In the genomic region with DNA sequence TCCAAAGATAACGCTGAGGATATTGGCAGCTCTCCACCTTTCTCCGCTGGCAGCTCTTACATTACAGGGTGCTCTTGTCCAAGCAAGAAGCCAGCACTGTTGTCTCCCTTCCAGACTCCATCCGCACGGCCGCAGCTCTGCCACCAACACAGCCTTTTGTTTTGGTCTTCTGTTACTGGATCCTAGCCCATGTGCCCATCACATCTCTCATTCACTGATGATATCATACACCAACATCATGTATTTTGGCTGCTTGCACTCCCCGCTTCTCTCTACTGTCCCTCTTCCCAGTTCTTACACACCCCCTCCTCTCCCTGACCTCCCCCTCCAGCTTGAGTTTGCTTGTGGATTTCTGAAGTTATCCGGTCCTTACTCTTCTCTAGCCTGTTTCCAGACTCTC, we compare ENCODE assay signal across 15 mouse cellular contexts. TPM values are rescaled to one million over a fixed set of nuclear protein-coding genes. Genes with fewer than 3 reads are reported as not detected.
DNase-seq lines count a peak whose midpoint lies in the region; ATAC-seq and TF ChIP-seq lines count a peak whose summit lies in the region.
"Had no signal": no experiment of that assay in that cellular context is flagged by ENCODE, and none has a peak within 500 bp of the region (broad histone marks: within the 10 kb centered on the region; RNA-seq: fewer than 3 reads in every experiment).

No protein-coding gene starts in this region.

- no peak overlapping the region for H3K4me3 ChIP-seq in forebrain, embryonic 15.5 days
- H3K4me3 ChIP-seq in forebrain, embryonic 12.5 days (replicated peaks), result no peak overlapping the region
- H3K4me3 ChIP-seq in kidney, embryonic 15.5 days (replicated peaks), result no peak overlapping the region
- H3K4me3 ChIP-seq in lung, embryonic 14.5 days (ENCODE audit: low read depth, low read length), result no peak overlapping the region
- no peak overlapping the region for H3K4me3 ChIP-seq in intestine, postnatal 0 days (ENCODE audit: low read depth, low read length)
- H3K4me3 ChIP-seq in thymus, adult 2 months (ENCODE audit: control insufficient read depth, insufficient read depth, low read length), result no peak overlapping the region
- H3K4me3 ChIP-seq: hindbrain, embryonic 13.5 days; liver, embryonic 12.5 days; midbrain, embryonic 13.5 days had no signal

- ATAC-seq in forebrain, embryonic 15.5 days (replicated peaks), result peak; percentile 78
- no peak for ATAC-seq in forebrain, embryonic 12.5 days (ENCODE audit: low FRiP score)
- no peak for ATAC-seq in kidney, embryonic 15.5 days (replicated peaks; ENCODE audit: low FRiP score)
- peak; percentile 50; the same call in 1 of the 2 replicates for ATAC-seq in lung, embryonic 14.5 days (ENCODE audit: insufficient read depth)
- ATAC-seq in intestine, postnatal 0 days, result no peak
- ATAC-seq: intestine, embryonic 16.5 days; liver, embryonic 12.5 days; midbrain, embryonic 13.5 days had no signal

- DNase-seq in kidney, postnatal 14 days, result no peak
- peak; percentile 74 for DNase-seq in brain, adult 2 months (ENCODE audit: low read depth, low spot score)
- DNase-seq in lung, embryonic 14.5 days, result peak; percentile 54
- no peak for DNase-seq in thymus, adult 2 months
- DNase-seq: cerebellum, adult 11-12 months; cerebellum, postnatal 25 days had no signal

- no peak overlapping the region for H3K4me2 ChIP-seq in forebrain, embryonic 15.5 days (replicated peaks)
- no peak overlapping the region for H3K4me2 ChIP-seq in forebrain, embryonic 12.5 days
- no peak overlapping the region for H3K4me2 ChIP-seq in kidney, embryonic 15.5 days
- no peak overlapping the region for H3K4me2 ChIP-seq in lung, embryonic 14.5 days
- no peak overlapping the region for H3K4me2 ChIP-seq in intestine, postnatal 0 days (replicated peaks; ENCODE audit: low read depth)
- H3K4me2 ChIP-seq: hindbrain, embryonic 13.5 days; liver, embryonic 12.5 days; midbrain, embryonic 13.5 days had no signal

- no peak for TF ChIP-seq CTCF in lung, embryonic 14.5 days (IDR thresholded peaks at IDR 0.05; ENCODE audit: low read depth)
- TF ChIP-seq CTCF in intestine, postnatal 0 days (IDR thresholded peaks at IDR 0.05; ENCODE audit: low read depth), result no peak
- no peak for TF ChIP-seq CTCF in thymus, adult 2 months (IDR thresholded peaks at IDR 0.05; ENCODE audit: borderline replicate concordance, control insufficient read depth, extremely low read depth, insufficient read depth, low read length, poor library complexity)

- TF ChIP-seq POLR2A in thymus, adult 2 months (IDR thresholded peaks at IDR 0.05; ENCODE audit: control insufficient read depth, extremely low read depth, insufficient read depth, low read length, poor library complexity), result no peak

- H3K4me1 ChIP-seq in forebrain, embryonic 15.5 days, result peaks cover 25% of the 10 kb centered on the region
- peaks cover 25% of the 10 kb centered on the region for H3K4me1 ChIP-seq in forebrain, embryonic 12.5 days
- peaks cover 53% of the 10 kb centered on the region for H3K4me1 ChIP-seq in kidney, embryonic 15.5 days
- H3K4me1 ChIP-seq in lung, embryonic 14.5 days (ENCODE audit: insufficient read depth), result peaks cover 8% of the 10 kb centered on the region
- no peaks in the 10 kb centered on the region for H3K4me1 ChIP-seq in intestine, postnatal 0 days (replicated peaks; ENCODE audit: control insufficient read depth, insufficient read depth, low read length)
- no peaks in the 10 kb centered on the region for H3K4me1 ChIP-seq in thymus, adult 2 months (replicated peaks; ENCODE audit: control insufficient read depth, insufficient read depth, low read length)

- WGBS in forebrain, embryonic 15.5 days, result 42% methylated on average over 7 of the region's 7 CpGs
- 87% methylated on average over 7 of the region's 7 CpGs for WGBS in forebrain, embryonic 12.5 days
- 85% methylated on average over 7 of the region's 7 CpGs for WGBS in kidney, embryonic 15.5 days
- 56% methylated on average over 7 of the region's 7 CpGs for WGBS in lung, embryonic 14.5 days
- 78% methylated on average over 7 of the region's 7 CpGs for WGBS in intestine, postnatal 0 days
- 92% methylated on average over 7 of the region's 7 CpGs for whole genome bisulfite sequencing in thymus, adult 2 months

- no peaks in the 10 kb centered on the region for H3K36me3 ChIP-seq in forebrain, embryonic 15.5 days
- no peaks in the 10 kb centered on the region for H3K36me3 ChIP-seq in forebrain, embryonic 12.5 days (replicated peaks)
- H3K36me3 ChIP-seq in kidney, embryonic 15.5 days, result no peaks in the 10 kb centered on the region
- no peaks in the 10 kb centered on the region for H3K36me3 ChIP-seq in lung, embryonic 14.5 days (ENCODE audit: insufficient read depth)
- no peaks in the 10 kb centered on the region for H3K36me3 ChIP-seq in intestine, postnatal 0 days (ENCODE audit: control insufficient read depth, insufficient read depth)
- H3K36me3 ChIP-seq in thymus, adult 2 months (ENCODE audit: control insufficient read depth, insufficient read depth, low read length), result no peaks in the 10 kb centered on the region
- H3K36me3 ChIP-seq: hindbrain, embryonic 13.5 days; liver, embryonic 12.5 days; midbrain, embryonic 13.5 days had no signal

- H3K27ac ChIP-seq in forebrain, embryonic 15.5 days (replicated peaks), result peak overlapping the region; percentile 45
- no peak overlapping the region for H3K27ac ChIP-seq in forebrain, embryonic 12.5 days
- peak overlapping the region; percentile 14; the same call in 1 of the 2 replicates for H3K27ac ChIP-seq in kidney, embryonic 15.5 days
- peak overlapping the region; percentile 61; the same call in 1 of the 2 replicates for H3K27ac ChIP-seq in lung, embryonic 14.5 days (ENCODE audit: low read depth)
- no peak overlapping the region for H3K27ac ChIP-seq in intestine, postnatal 0 days (ENCODE audit: low read depth, low read length)
- no peak overlapping the region for H3K27ac ChIP-seq in thymus, adult 2 months (ENCODE audit: control insufficient read depth, insufficient read depth, low read length)
- H3K27ac ChIP-seq: hindbrain, embryonic 13.5 days; liver, embryonic 12.5 days; midbrain, embryonic 13.5 days had no signal

- H3K9me3 ChIP-seq in forebrain, embryonic 15.5 days, result no peaks in the 10 kb centered on the region
- H3K9me3 ChIP-seq in forebrain, embryonic 12.5 days, result no peaks in the 10 kb centered on the region
- no peaks in the 10 kb centered on the region for H3K9me3 ChIP-seq in kidney, embryonic 15.5 days (replicated peaks)
- no peaks in the 10 kb centered on the region for H3K9me3 ChIP-seq in lung, embryonic 14.5 days (ENCODE audit: low read depth, low read length)
- no peaks in the 10 kb centered on the region for H3K9me3 ChIP-seq in intestine, postnatal 0 days (ENCODE audit: control insufficient read depth)
- H3K9me3 ChIP-seq: hindbrain, embryonic 13.5 days; liver, embryonic 12.5 days; midbrain, embryonic 13.5 days had no signal

- no peak overlapping the region for H3K9ac ChIP-seq in forebrain, embryonic 15.5 days (replicated peaks)
- no peak overlapping the region for H3K9ac ChIP-seq in forebrain, embryonic 12.5 days
- no peak overlapping the region for H3K9ac ChIP-seq in kidney, embryonic 15.5 days
- no peak overlapping the region for H3K9ac ChIP-seq in lung, embryonic 14.5 days
- H3K9ac ChIP-seq in intestine, postnatal 0 days (ENCODE audit: low read depth, low read length), result no peak overlapping the region
- H3K9ac ChIP-seq: hindbrain, embryonic 13.5 days; liver, embryonic 12.5 days; midbrain, embryonic 13.5 days had no signal

- H3K27me3 ChIP-seq in forebrain, embryonic 15.5 days, result no peaks in the 10 kb centered on the region
- no peaks in the 10 kb centered on the region for H3K27me3 ChIP-seq in forebrain, embryonic 12.5 days
- H3K27me3 ChIP-seq in kidney, embryonic 15.5 days, result no peaks in the 10 kb centered on the region
- H3K27me3 ChIP-seq in lung, embryonic 14.5 days (ENCODE audit: insufficient read depth, low read length), result no peaks in the 10 kb centered on the region
- no peaks in the 10 kb centered on the region for H3K27me3 ChIP-seq in intestine, postnatal 0 days (replicated peaks; ENCODE audit: control insufficient read depth, insufficient read depth, low read length)
- H3K27me3 ChIP-seq in thymus, adult 2 months (ENCODE audit: control insufficient read depth, insufficient read depth, low read length), result no peaks in the 10 kb centered on the region
- H3K27me3 ChIP-seq: CH12.LX; hindbrain, embryonic 13.5 days; liver, embryonic 12.5 days; midbrain, embryonic 13.5 days had no signal

RNA-seq across cellular contexts. Expression of a gene that starts 6.6 kb away (rescaled TPM):
- 313 and 315 TPM in 2 replicates for polyA plus RNA-seq in forebrain, embryonic 15.5 days (2015; fragmentation: Nextera tagmentation; extraction: Ambion mirVana)
- 802 and 947 TPM in 2 replicates for polyA plus RNA-seq in forebrain, embryonic 12.5 days (2016; fragmentation: Nextera tagmentation; extraction: Ambion mirVana)
- 2,036 and 2,131 TPM in 2 replicates for polyA plus RNA-seq in kidney, embryonic 15.5 days (2015; fragmentation: Nextera tagmentation; extraction: Ambion mirVana)
- 1,596 and 1,677 TPM in 2 replicates for polyA plus RNA-seq in lung, embryonic 14.5 days (2014; fragmentation: Nextera tagmentation; extraction: Ambion mirVana)
- polyA plus RNA-seq in intestine, postnatal 0 days (2015; fragmentation: Nextera tagmentation; extraction: Ambion mirVana), result 145 and 156 TPM in 2 replicates
- polyA plus RNA-seq in thymus, adult 2 months (2012; rRNA removed), result 7.2 and 13.3 TPM in 2 replicates

RNA-seq across cellular contexts. Expression of a gene that starts 23.2 kb away (rescaled TPM):
- polyA plus RNA-seq in forebrain, embryonic 15.5 days (2015; fragmentation: Nextera tagmentation; extraction: Ambion mirVana), result 14.9 and 17.3 TPM in 2 replicates
- 23.3 and 25.1 TPM in 2 replicates for polyA plus RNA-seq in forebrain, embryonic 12.5 days (2016; fragmentation: Nextera tagmentation; extraction: Ambion mirVana)
- polyA plus RNA-seq in kidney, embryonic 15.5 days (2015; fragmentation: Nextera tagmentation; extraction: Ambion mirVana), result 23.5 and 24.9 TPM in 2 replicates
- 11.6 and 12.8 TPM in 2 replicates for polyA plus RNA-seq in lung, embryonic 14.5 days (2014; fragmentation: Nextera tagmentation; extraction: Ambion mirVana)
- polyA plus RNA-seq in intestine, postnatal 0 days (2015; fragmentation: Nextera tagmentation; extraction: Ambion mirVana), result 3.7 and 4.4 TPM in 2 replicates
- polyA plus RNA-seq in thymus, adult 2 months (2012; rRNA removed), result 6.6 TPM in 2 replicates

Comparison
In these comparisons a context has a peak if more than half of its experiments do, and no peak if none do; other contexts are left out.
1. ATAC-seq: peak in forebrain, embryonic 15.5 days (single experiment) and lung, embryonic 14.5 days (single experiment); none in forebrain, embryonic 12.5 days (single experiment), kidney, embryonic 15.5 days (single experiment) and intestine, postnatal 0 days (single experiment).
2. H3K27ac ChIP-seq: peak in forebrain, embryonic 15.5 days (single experiment), kidney, embryonic 15.5 days (single experiment) and lung, embryonic 14.5 days (single experiment); none in forebrain, embryonic 12.5 days (single experiment), intestine, postnatal 0 days (single experiment) and thymus, adult 2 months (single experiment).
3. DNase-seq: peak in brain, adult 2 months (single experiment) and lung, embryonic 14.5 days (single experiment); none in kidney, postnatal 14 days (single experiment) and thymus, adult 2 months (single experiment).
4. RNA of a gene that starts 6.6 kb away (polyA plus RNA-seq): 2,036 to 2,131 TPM in kidney, embryonic 15.5 days, 1,596 to 1,677 TPM in lung, embryonic 14.5 days, 802 to 947 TPM in forebrain, embryonic 12.5 days, 313 to 315 TPM in forebrain, embryonic 15.5 days and 145 to 156 TPM in intestine, postnatal 0 days; 7.2 to 13.3 TPM in thymus, adult 2 months; every median in the first group is over 10 times any median in the second.